Mouse (Mus musculus) liver, embryonic 14.5 days (tissue): ENCODE results near the gene Slc37a1. TPM values are rescaled to one million over a fixed set of nuclear protein-coding genes. Genes with fewer than 3 reads are reported as not detected.
A peak's percentile ranks its signal among the peaks of the same experiment; 100 is the strongest.

Experiments
- ATAC-seq: fragments of 200-750 bp; cut with Nextera tagmentation; 2 replicates; pipeline ENCODE4 v1.8.0; 2017; ENCODE audit warnings: moderate number of reproducible peaks, mild to moderate bottlenecking, moderate library complexity; ENCODE audit not compliant: insufficient read depth
- DNase-seq, 3 experiments: peaks; one replicate each; pipeline ENCODE4 v3.0.0-alpha.2; 2012 to 2013; ENCODE audit warnings: low read depth in 3 of 3, low spot score in 3 of 3
- H3K27ac ChIP-seq: fragments of 300-500 bp; sonication (generic); 2 replicates; pipeline ENCODE4 v1.5.1; 2014; ENCODE audit warnings: moderate library complexity, mild to moderate bottlenecking, control low read depth, inconsistent platforms
- H3K27me3 ChIP-seq: fragments of 300-500 bp; sonication (generic); 2 replicates; pipeline ENCODE4 v1.6.1; 2014; ENCODE audit warnings: mild to moderate bottlenecking, low read length, moderate library complexity; ENCODE audit not compliant: control insufficient read depth, insufficient read depth
- H3K36me3 ChIP-seq: fragments of 300-500 bp; sonication (generic); replicated peaks from 2 replicates; pipeline ENCODE4 v1.6.1; 2014; ENCODE audit warnings: low read depth; ENCODE audit not compliant: control insufficient read depth, insufficient read depth
- H3K4me1 ChIP-seq, 2 experiments: fragments of 200-500 bp in 1 of 2; fragments of 300-500 bp in 1 of 2; sonication (generic) in 1 of 2; replicated peaks; 2 replicates each; pipeline ENCODE4 v1.6.1; 2012 to 2014; ENCODE audit warnings: antibody characterized with exemption in 1 of 2, inconsistent platforms in 1 of 2, low read length in 1 of 2; ENCODE audit not compliant: control insufficient read depth in 2 of 2, insufficient read depth in 2 of 2
- H3K4me2 ChIP-seq: fragments of 300-500 bp; sonication (generic); 2 replicates; pipeline ENCODE4 v1.6.1; 2014; ENCODE audit warnings: low read depth, mild to moderate bottlenecking, control low read depth, moderate library complexity
- H3K4me3 ChIP-seq, 2 experiments: fragments of 200-500 bp in 1 of 2; fragments of 300-500 bp in 1 of 2; sonication (generic) in 1 of 2; 2 replicates each; pipeline ENCODE4 v1.5.1; 2012 to 2014; ENCODE audit warnings: low read depth in 2 of 2, low read length in 2 of 2, mild to moderate bottlenecking in 2 of 2, control low read depth in 1 of 2, inconsistent platforms in 1 of 2, moderate library complexity in 1 of 2; ENCODE audit not compliant: insufficient read depth in 1 of 2
- H3K9ac ChIP-seq: fragments of 300-500 bp; sonication (generic); replicated peaks from 2 replicates; pipeline ENCODE4 v1.6.1; 2014; ENCODE audit warnings: mild to moderate bottlenecking, control low read depth, moderate library complexity
- H3K9me3 ChIP-seq: fragments of 300-500 bp; sonication (generic); 2 replicates; pipeline ENCODE4 v1.6.1; 2016; ENCODE audit warnings: low read length, mixed read lengths; ENCODE audit not compliant: control insufficient read depth
- CTCF ChIP-seq: IDR thresholded peaks from 2 replicates; pipeline ENCODE4 v1.5.1; 2016; ENCODE audit warnings: antibody characterized with exemption, low read depth, control low read depth
- EP300 ChIP-seq: IDR thresholded peaks from 2 replicates; pipeline ENCODE4 v1.6.1; 2016; ENCODE audit warnings: antibody characterized with exemption, low read depth
- whole genome bisulfite sequencing: fragments of 180-500 bp; shearing (Covaris S2); extraction: QIAGEN DNeasy Blood & Tissue Kit; methylation state at CpG from one replicate; pipeline ENCODE4 v1.1.7; 2014; ENCODE audit not compliant: insufficient replicate concordance; 5-methylcytosine and 5-hydroxymethylcytosine counted together
- polyA plus RNA-seq, 2 experiments: library from polyadenylated mRNA; depleted of rRNA in 1 of 2; stranded (reverse) in 1 of 2; unstranded in 1 of 2; fragments of >200 nt; fragmentation: Nextera tagmentation in 1 of 2; extraction: Ambion mirVana in 1 of 2; gene quantifications; 2 replicates each; pipeline versions ENCODE4 v1.2.1 to v1.2.3; 2012 to 2014

Gene Slc37a1
- polyA plus RNA-seq, 2 experiments = 1.2 to 1.9 TPM

DNA sequence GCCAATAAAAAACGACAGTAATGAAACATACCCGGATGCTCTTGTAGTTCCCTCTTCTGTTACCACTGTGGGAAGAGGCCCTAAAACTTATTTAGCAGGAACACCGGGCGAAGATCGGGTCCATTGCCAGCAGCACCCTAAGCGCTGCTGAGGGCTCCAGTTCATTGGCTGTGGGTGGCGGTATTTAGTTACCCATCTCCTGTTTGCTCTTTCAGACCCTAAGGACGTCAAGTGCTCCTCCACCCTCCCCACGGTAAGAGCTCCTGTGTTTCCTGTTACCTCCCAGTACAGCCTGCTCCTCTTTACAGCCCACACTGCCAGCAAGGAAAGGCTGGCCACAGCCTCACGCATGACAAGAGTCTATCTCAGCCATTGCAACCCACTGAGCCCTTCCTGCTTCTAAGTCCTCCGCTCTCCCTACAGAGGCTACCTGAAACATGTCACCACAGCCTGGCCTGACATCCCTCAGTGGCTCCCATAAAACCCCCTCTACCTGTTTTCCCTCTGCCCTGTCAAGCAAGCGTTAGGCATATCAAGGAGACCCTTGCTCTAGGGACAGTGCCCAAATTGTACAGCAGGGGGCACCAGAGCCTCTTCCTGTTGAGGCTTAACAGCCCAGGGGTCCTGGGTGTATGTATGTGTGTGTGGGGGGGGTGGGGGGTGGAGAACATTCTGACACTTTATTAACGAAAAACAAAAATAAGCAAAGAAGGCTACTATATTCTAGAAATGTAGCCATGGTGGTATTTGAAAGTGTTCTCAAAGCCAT is 39.0 kb downstream of the Slc37a1 start:
- no peak for ATAC-seq
- Histone ChIP-seq H3K4me3 (no peak overlapping the region), H3K9me3 (no peaks in the 10 kb centered on the region), H3K27me3 (no peaks in the 10 kb centered on the region), H3K4me1 (no peaks in the 10 kb centered on the region; a peak in 1 of 4 replicates), H3K9ac (no peak overlapping the region), H3K36me3 (no peaks in the 10 kb centered on the region), H3K4me2 (no peak overlapping the region), H3K27ac (no peak overlapping the region)
- TF ChIP-seq EP300 (no peak), CTCF (peak; percentile 71)
- 49% methylated on average over 13 of the region's 13 CpGs for WGBS
- no peak for DNase-seq

- H3K4me3 ChIP-seq = no peak overlapping the region
- no peaks in the 10 kb centered on the region for H3K9me3 ChIP-seq
- H3K36me3 ChIP-seq = no peaks in the 10 kb centered on the region
- DNase-seq (no peak), ATAC-seq (no peak)
- H3K27me3 ChIP-seq = no peaks in the 10 kb centered on the region
- H3K27ac ChIP-seq = no peak overlapping the region
- 44% methylated on average over 9 of the region's 9 CpGs for WGBS
- no peak overlapping the region for H3K9ac ChIP-seq
- no peak overlapping the region for H3K4me2 ChIP-seq
- no peak for TF ChIP-seq EP300
- no peak for TF ChIP-seq CTCF
- H3K4me1 ChIP-seq = no peaks in the 10 kb centered on the region; a peak in 1 of 4 replicates
Measured at GRCm38 (mm10) chr17:31326220-31326852, 39.7 kb downstream of the Slc37a1 start.

DNA sequence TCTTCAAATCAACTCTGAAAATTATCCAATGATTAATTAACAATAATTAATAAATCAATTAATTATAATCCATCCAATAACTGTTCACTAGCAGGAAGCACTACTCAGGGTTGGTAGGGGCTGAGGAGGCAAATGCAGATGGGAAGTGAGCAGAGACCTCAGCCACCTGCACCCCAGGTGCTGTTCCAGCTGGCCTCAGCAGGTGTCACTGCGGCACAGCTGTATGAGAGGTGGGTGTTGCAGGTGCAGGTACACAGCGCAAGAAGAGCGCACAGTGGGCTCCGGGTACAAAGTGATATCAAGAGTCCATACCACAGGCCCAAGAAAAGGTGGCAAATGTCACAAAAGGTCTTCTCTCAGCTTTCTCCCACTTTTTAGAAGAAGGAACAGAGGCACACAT is 41.9 kb downstream of the Slc37a1 start:
- no peak for TF ChIP-seq EP300
- TF ChIP-seq CTCF = peak; percentile 62
- ATAC-seq = no peak
- WGBS = 67% methylated on average over 4 of the region's 4 CpGs
- Histone ChIP-seq H3K36me3 (no peaks in the 10 kb centered on the region), H3K9ac (no peak overlapping the region), H3K9me3 (no peaks in the 10 kb centered on the region), H3K27me3 (no peaks in the 10 kb centered on the region), H3K4me3 (no peak overlapping the region), H3K27ac (no peak overlapping the region), H3K4me1 (no peaks in the 10 kb centered on the region; a peak in 1 of 4 replicates), H3K4me2 (no peak overlapping the region)
- no peak for DNase-seq

GRCm38 (mm10) chr17:31330622-31331021 is 44.0 kb downstream of the Slc37a1 start:
- Histone ChIP-seq H3K27me3 (no peaks in the 10 kb centered on the region), H3K9me3 (no peaks in the 10 kb centered on the region), H3K36me3 (no peaks in the 10 kb centered on the region), H3K9ac (no peak overlapping the region), H3K4me2 (no peak overlapping the region), H3K4me1 (no peaks in the 10 kb centered on the region), H3K4me3 (no peak overlapping the region), H3K27ac (no peak overlapping the region)
- no peak for TF ChIP-seq EP300
- TF ChIP-seq CTCF = peak; percentile 79
- DNase-seq (peak in 1 of 3 experiments; percentile 24), ATAC-seq (no peak)
- 50% methylated on average over 4 of the region's 4 CpGs for WGBS

DNA sequence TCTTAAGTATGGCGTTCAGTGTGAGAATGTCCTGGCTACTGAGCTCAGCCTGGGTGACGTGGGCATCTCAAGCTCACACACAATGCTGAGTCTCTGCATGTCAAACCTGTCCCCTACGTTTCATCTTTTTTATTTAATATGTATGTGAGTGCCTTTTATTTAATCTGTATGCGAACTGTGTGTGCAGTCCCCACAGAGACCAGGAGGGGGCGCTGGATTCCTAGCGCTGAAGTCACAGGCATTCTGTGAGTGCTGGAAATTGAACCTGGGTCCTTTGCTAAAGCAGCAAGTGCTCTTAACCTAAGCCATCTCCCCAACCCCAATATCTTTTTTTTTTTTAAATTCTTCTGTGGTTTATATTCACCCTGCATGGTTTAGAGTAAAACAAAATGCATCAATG is 44.7 kb downstream of the Slc37a1 start:
- Histone ChIP-seq H3K4me3 (no peak overlapping the region), H3K27me3 (no peaks in the 10 kb centered on the region), H3K4me1 (no peaks in the 10 kb centered on the region), H3K4me2 (no peak overlapping the region), H3K27ac (no peak overlapping the region), H3K36me3 (no peaks in the 10 kb centered on the region), H3K9me3 (no peaks in the 10 kb centered on the region), H3K9ac (no peak overlapping the region)
- TF ChIP-seq EP300 (no peak), CTCF (peak; percentile 56)
- 73% methylated on average over 6 of the region's 6 CpGs for WGBS
- ATAC-seq (no peak), DNase-seq (no peak)
